Mouse (Mus musculus) stomach, postnatal 0 days (tissue): ENCODE results near the gene Hspb9.

ENCODE experiments used
- CTCF ChIP-seq: IDR thresholded peaks from 2 replicates; pipeline ENCODE4 v1.5.1; 2016; ENCODE audit warnings: antibody characterized with exemption, low read depth, mild to moderate bottlenecking, moderate library complexity
- EP300 ChIP-seq: optimal IDR thresholded peaks from 2 replicates; pipeline ENCODE3; 2016; ENCODE audit warnings: antibody characterized with exemption

DNA sequence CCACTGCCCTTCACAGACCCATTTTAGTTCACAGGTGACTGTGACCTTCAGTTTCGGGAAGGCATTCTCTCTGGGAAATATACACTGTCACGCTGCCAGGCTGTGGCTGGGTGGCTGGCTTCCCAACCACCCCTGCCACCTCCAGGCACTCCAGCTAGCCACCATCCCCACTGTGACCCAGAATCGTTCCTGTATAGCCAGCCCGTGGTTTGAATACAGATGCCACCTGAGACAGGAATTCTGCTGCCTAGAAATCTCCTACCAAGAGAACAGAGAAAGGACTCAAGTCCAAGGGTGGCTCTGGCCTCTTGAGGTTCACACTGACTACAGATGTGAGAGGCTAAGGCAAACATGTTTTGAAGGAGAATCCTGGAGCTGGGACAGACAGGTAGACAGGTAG, 5.2 kb downstream of the Hspb9 start:
- no peak for TF ChIP-seq CTCF
- no peak for TF ChIP-seq EP300
